Mouse (Mus musculus): ENCODE measurements around the gene Tmem128. TPM values are rescaled to one million over a fixed set of nuclear protein-coding genes. Genes with fewer than 3 reads are reported as not detected.
A peak's percentile ranks its signal among the peaks of the same experiment; 100 is the strongest.

The Tmem128 gene
- polyA plus RNA-seq, 1 experiment from 2014 or later: 56.7 TPM

DNA sequence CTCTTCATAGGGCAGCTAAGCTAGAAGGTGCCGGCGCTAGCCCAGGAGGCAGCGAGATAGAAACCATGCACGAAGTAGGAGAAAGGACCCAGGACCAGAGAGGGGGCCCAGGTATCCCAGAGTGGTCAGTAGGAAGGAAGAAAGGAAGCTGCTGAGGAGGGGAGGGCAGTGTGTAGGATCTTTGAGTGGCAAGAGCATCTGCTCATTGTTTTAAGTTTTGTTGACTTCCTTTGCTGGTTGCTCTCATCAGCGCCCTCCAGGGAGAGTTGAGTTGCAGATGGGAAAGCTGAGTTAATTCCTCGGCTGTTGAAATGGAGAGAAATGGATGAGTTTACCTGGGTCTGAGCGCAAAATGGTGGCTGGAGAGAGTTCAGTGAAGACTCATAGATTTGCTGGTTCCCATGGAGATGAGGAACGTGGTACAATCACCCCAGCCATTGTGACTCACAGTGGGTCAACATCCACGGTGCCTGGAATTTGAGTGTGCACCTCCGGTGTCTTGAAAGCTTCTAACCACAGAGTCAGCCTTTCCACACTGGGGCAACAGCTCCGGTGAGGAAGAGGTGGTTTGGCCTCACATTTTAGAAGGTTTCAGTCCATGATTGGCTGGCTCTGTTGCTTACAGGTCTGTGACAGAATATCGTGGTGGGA lies 41.9 kb downstream of the Tmem128 start:
- Histone ChIP-seq H3K9me3 (no peaks in the 10 kb centered on the region), H3K36me3 (no peaks in the 10 kb centered on the region), H3K27ac (no peak overlapping the region), H3K4me3 (no peak overlapping the region), H3K27me3 (ENCODE audit: insufficient read depth, poor library complexity, severe bottlenecking) (peaks cover 5% of the 10 kb centered on the region), H3K4me1 (no peaks in the 10 kb centered on the region)
- WGBS: 89% methylated on average over 12 of the region's 12 CpGs
- DNase-seq (ENCODE audit: low spot score): no peak

DNA sequence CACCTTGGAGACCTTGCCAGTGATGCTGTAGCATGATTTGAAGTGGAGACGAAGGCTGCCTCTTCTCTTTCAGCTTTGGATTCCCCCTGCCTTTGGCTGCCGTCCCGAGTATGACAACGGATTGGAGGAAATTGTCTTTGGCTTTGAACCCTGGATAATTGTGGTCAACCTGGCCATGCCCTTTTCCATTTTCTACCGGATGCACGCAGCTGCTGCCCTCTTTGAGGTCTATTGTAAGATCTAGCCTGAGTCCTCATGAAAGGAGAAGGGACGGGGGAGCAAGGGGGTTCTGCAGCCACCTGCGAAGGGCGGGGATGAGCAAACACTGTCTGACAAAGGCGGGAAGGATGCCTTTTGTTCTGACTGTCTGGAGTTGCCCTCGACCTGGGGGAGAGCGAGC lies 42.7 kb downstream of the Tmem128 start:
- DNase-seq (ENCODE audit: low spot score): no peak
- Histone ChIP-seq H3K9me3 (no peaks in the 10 kb centered on the region), H3K4me1 (no peaks in the 10 kb centered on the region), H3K36me3 (no peaks in the 10 kb centered on the region), H3K4me3 (no peak overlapping the region), H3K27ac (no peak overlapping the region), H3K27me3 (ENCODE audit: insufficient read depth, poor library complexity, severe bottlenecking) (peaks cover 5% of the 10 kb centered on the region)
- WGBS: 60% methylated on average over 12 of the region's 12 CpGs

DNA sequence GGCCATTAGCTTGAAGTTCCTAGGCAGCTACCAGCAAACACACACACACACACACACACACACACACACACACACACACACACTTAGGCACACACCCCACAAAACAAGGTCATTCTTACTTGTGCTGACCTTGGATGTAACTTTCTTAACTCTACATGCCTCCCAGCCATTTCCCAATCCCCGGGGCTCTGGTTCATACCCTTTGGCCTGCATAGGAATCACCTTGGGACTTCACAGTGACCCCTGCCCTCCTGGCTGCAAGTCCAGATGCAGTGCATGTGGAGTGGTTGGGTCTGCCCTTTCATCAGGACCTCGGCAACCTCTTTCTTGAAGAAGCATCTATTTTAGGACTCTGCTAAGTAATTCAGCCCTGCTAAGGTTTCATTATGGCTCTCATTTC lies 45.3 kb downstream of the Tmem128 start:
- Histone ChIP-seq H3K36me3 (no peaks in the 10 kb centered on the region), H3K27ac (no peak overlapping the region), H3K4me1 (peaks cover 3% of the 10 kb centered on the region), H3K9me3 (no peaks in the 10 kb centered on the region), H3K4me3 (no peak overlapping the region), H3K27me3 (ENCODE audit: insufficient read depth, poor library complexity, severe bottlenecking) (peaks cover 7% of the 10 kb centered on the region; the same call in 1 of the 2 replicates)
- DNase-seq (ENCODE audit: low spot score): no peak
- 76% methylated on average over 2 of the region's 2 CpGs for WGBS

DNA sequence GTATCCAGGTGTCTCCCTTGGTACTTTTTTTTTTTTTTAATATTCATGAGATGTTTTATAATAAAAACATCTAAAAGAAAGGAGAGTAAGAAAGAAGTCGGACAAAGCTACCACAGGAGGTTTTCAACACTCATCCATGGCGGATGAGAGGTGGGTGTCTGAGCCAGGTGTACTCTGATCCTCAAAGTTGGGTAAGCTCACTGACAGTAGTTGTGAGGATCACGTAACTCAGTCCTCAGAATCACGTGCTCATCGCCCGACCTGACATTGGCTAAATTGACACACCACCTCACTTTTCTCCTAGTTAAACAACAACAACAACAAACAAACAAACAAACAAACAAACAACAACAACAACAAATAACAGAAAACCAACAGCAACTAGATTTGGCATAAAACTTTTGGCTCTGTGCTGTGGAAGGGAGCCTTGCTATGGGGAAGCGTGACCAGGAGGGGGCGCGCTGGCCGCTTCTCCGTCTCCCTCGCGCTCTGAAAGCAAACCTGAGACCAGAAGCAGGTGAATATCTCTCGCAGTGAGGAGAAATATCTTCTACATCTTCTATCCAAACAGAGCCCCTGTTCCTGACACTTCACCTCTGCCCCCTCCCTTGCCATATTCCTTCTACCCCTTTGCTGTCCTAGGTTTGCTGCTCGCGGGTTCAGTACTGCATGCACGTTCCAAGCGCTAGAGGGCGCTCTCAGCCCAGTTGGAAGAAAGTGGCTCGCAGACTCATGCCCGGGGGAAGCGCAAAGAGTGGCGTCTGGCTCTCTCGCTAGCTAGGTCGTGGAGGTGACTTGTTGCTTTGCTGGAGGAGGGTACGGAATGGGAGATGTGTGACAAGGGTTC lies 47.5 kb downstream of the Tmem128 start:
- H3K4me1 ChIP-seq: peaks cover 3% of the 10 kb centered on the region
- 10% methylated on average over 26 of the region's 26 CpGs for WGBS
- no peak overlapping the region for H3K27ac ChIP-seq
- DNase-seq (ENCODE audit: low spot score): peak; percentile 94
- H3K4me3 ChIP-seq: peak overlapping the region; percentile 51
- H3K27me3 ChIP-seq (ENCODE audit: insufficient read depth, poor library complexity, severe bottlenecking): peaks cover 7% of the 10 kb centered on the region; the same call in 1 of the 2 replicates
- H3K36me3 ChIP-seq: no peaks in the 10 kb centered on the region
- no peaks in the 10 kb centered on the region for H3K9me3 ChIP-seq

DNA sequence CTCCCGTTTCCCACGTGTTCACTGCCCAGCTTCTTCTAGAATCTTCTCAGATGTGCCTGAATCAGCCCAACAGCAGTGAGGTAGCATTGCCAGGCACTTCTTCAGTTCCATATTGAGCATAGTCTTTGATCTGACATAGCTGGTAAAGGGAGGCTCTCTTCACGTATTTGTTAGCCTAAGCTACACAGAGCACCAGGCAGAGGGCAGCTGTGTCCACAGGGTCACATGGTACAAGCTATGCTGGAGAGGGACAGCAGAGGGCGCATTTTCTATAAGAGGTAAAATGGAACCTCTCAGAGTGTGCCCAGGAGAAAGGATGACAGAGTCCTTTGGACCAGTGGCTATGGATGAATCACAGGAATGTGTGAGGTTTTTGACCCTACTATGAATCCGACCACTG lies 48.9 kb downstream of the Tmem128 start:
- WGBS: 52% methylated on average over 5 of the region's 5 CpGs
- H3K27ac ChIP-seq: no peak overlapping the region
- H3K27me3 ChIP-seq (ENCODE audit: insufficient read depth, poor library complexity, severe bottlenecking): peaks cover 7% of the 10 kb centered on the region; the same call in 1 of the 2 replicates
- no peaks in the 10 kb centered on the region for H3K36me3 ChIP-seq
- DNase-seq (ENCODE audit: low spot score): no peak
- no peaks in the 10 kb centered on the region for H3K9me3 ChIP-seq
- H3K4me3 ChIP-seq: no peak overlapping the region
- peaks cover 3% of the 10 kb centered on the region for H3K4me1 ChIP-seq

DNA sequence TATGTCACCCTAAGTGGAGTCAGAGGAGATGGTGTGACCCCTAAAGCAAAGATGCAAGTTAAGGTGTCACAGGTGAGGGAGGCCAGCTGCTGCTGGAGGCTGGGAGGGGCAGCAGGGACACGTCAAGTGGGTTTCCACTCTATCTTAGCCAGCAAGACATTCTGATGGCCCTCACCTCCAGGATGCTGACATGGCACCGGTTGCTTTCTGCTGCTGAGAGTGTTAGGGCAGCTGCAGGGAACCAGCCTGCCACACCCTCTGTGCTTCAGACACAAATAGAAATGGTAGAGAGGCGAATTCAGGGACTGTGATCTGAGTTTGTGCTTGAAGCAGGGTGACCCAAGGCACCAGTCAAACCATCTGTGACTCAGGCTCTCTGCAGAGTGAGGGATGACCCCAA lies 49.8 kb downstream of the Tmem128 start:
- Histone ChIP-seq H3K9me3 (no peaks in the 10 kb centered on the region), H3K27me3 (ENCODE audit: insufficient read depth, poor library complexity, severe bottlenecking) (peaks cover 13% of the 10 kb centered on the region), H3K36me3 (no peaks in the 10 kb centered on the region), H3K27ac (no peak overlapping the region), H3K4me1 (peaks cover 3% of the 10 kb centered on the region), H3K4me3 (no peak overlapping the region)
- 60% methylated on average over 3 of the region's 3 CpGs for WGBS
- no peak for DNase-seq (ENCODE audit: low spot score)

Other genes starting within 250 kb of the Tmem128 start
- gene Stx18, start 221.4 kb upstream of the Tmem128 start, polyA plus RNA-seq (2016; fragmentation: Nextera tagmentation; extraction: Ambion mirVana): 37.2 and 43.0 TPM in 2 replicates
- gene Nsg1, start 100.3 kb upstream of the Tmem128 start, polyA plus RNA-seq (2016; fragmentation: Nextera tagmentation; extraction: Ambion mirVana): 17.4 and 32.6 TPM in 2 replicates
- gene Zbtb49, start 39.7 kb upstream of the Tmem128 start, polyA plus RNA-seq (2016; fragmentation: Nextera tagmentation; extraction: Ambion mirVana): 9.5 and 14.7 TPM in 2 replicates
- gene Lyar, start 39.7 kb upstream of the Tmem128 start, polyA plus RNA-seq (2016; fragmentation: Nextera tagmentation; extraction: Ambion mirVana): 71.0 and 111 TPM in 2 replicates
- gene Otop1, start 15.8 kb downstream of the Tmem128 start, polyA plus RNA-seq (2016; fragmentation: Nextera tagmentation; extraction: Ambion mirVana): 0.06 TPM in 1 of 2 replicates, not detected in the other
- gene Drd5, start 59.2 kb downstream of the Tmem128 start, polyA plus RNA-seq (2016; fragmentation: Nextera tagmentation; extraction: Ambion mirVana): not detected in 2 replicates
- gene Slc2a9, start 243.0 kb downstream of the Tmem128 start, polyA plus RNA-seq (2016; fragmentation: Nextera tagmentation; extraction: Ambion mirVana): 0.31 and 0.47 TPM in 2 replicates

All from heart, embryonic 10.5 days (tissue).